Mouse (Mus musculus) adrenal gland, adult 8-10 months (tissue): ENCODE data around the gene Tnfsfm13. TPM values are rescaled to one million over a fixed set of nuclear protein-coding genes. Genes with fewer than 3 reads are reported as not detected.
"Not testable (repeated sequence)": the region's sequence is repeated elsewhere in the genome, so short reads cannot be mapped to it uniquely, and the experiment has no call there.

Source experiments
- DNase-seq: peaks from one replicate; pipeline ENCODE4 v3.0.0; 2022
- total RNA-seq, 4 experiments: library from RNA; stranded (reverse); gene quantifications; 2 replicates each; pipeline ENCODE4 v1.2.4; 2022

Gene Tnfsfm13
- total RNA-seq, 4 experiments from 2014 or later = 3.4 to 8.4 (median 7.9) TPM

DNA sequence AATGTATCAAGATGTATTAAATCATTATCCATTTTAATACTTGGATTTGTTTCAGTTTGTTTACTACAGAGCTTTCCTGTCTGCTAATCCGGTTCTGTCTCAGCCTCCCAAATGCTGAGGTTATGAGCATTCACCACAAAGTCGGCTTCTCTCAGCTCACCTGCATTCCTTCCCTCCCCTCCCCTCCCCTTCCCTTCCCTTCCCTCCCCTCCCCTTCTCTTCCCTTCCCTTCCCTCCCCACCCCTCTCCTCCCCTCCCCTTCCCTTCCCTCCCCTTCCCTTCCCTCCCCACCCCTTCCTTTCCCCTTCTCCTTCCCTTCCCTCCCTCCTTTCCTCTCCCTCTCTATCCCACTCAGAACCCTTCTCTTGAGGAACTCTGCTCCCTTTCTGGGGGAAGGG, 8.7 kb upstream of the Tnfsfm13 start:
- DNase-seq = no peak

DNA sequence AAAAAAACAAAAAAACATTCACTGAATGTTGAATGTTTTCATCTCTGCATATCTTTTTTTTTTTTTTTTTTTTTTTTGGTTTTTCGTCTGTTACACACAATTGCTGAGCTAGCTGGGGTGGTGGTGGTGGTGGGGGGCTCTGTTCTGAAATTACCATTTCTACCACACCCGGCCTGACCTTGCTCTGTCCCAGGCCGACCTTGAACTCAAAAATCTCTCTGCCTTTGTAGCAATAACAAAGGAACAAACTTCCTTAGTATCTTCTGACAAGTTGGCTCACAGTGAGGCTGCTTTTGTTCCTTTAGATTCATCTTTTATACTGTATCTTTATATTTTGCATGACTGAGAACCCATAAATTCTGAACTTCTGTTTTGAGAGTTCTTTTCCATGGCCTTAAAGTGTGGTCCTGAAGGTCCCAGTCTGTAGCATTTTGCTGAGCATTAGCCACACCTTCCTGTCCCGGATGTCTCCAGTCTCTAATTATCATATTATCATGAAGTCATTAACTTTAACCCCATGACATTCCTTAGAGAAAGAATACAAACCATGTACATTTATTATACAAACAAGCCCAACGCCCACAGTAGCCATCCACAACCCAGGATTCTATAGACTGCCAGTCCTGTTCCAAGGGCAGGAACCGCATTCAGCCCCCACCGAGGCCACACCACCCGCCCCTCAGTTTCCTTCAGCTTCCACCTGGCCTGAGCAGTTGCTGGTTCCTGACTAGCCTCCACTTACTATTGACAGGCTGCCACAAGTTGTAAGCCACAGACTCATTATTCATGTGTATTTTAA, 8.1 kb upstream of the Tnfsfm13 start:
- no peak for DNase-seq

DNA sequence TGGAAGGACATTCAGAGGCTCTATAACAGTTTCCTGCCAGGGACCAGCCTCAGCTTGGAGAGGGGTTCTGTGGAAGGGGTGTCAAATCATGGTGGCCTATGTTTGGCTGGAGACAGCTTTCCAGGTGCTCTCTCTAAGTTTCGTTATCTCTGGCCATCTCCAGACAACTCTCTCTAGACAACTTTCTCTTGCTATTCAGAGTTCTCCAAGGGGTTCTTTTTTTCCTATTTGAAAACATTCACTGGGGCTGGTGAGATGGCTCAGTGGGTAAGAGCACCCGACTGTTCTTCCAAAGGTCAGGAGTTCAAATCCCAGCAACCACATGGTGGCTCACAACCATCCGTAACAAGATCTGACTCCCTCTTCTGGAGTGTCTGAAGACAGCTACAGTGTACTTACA, 7.5 kb upstream of the Tnfsfm13 start:
- not testable (repeated sequence) for DNase-seq

DNA sequence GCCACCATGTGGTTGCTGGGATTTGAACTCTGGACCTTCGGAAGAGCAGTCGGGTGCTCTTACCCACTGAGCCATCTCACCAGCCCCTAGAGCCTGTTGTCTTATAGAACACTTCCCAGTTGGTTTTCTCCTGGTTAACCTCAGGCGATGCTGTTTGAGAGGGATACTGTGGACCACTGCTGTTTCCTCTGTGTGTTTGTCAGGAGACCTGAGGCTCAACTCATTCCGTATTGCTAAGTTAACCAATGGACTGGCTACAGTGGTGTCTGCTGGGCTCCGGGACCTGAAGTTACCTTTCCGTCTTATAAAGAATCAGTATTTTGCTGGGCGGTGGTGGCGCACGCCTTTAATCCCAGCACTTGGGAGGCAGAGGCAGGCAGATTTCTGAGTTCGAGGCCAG, 7.0 kb upstream of the Tnfsfm13 start:
- not testable (repeated sequence) for DNase-seq

DNA sequence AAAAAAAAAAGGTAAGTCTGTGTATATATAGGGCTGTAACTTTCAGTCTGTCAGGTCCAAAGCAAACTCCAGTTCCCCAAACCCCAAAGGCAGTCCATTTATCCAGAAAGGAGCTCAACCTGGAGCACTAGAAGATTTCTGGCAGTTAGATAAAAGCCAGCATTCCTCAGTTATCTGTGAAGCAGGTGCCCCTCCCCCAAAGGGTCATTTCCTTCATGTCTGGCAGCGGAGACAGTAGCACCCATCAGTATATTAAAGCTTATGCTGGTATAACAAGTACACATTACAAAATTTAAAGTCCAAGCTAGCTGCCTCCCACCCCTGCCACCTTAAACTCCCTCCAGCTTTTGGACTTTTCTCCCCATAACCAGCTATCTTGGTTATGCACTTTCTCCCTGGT, 3.7 kb upstream of the Tnfsfm13 start:
- no peak for DNase-seq

DNA sequence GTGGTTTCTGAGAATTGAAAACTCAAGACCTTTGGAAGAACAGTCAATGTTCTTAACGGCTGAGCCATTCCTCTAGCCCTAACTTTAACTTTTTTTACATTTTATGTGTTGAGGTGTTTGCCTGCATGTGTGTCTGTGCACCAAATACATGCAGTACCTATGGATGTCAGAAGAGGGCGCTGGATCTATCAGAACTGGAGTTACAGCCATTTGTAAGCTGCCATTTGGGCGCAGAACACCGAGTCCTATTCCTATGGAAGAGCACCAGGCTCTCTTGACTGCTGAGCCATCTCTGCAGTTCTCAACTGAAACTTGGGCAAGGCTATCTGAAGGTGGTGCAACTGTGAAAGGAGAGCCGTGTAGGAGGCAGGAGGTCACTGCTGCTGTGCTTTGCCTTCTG, 2.7 kb upstream of the Tnfsfm13 start:
- no peak for DNase-seq

DNA sequence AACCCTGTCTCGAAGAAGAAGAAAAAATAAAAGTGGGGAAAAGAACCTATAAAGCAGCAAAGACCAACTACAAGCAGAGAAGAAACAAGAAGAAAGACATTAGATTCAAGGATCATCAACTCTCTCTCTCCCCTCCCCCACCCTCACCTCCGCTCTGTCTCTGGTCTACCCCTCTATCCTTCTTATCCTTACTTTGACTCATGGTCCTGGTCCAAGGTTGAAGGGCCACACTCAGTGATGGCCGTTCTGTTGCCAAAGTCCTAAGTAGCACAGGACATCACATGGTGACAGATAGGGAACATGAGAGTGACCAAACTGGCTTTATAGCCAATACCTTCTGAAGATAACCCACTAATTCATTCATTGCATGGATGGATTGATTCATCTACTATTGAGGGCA, 1.5 kb upstream of the Tnfsfm13 start:
- no peak for DNase-seq

DNA sequence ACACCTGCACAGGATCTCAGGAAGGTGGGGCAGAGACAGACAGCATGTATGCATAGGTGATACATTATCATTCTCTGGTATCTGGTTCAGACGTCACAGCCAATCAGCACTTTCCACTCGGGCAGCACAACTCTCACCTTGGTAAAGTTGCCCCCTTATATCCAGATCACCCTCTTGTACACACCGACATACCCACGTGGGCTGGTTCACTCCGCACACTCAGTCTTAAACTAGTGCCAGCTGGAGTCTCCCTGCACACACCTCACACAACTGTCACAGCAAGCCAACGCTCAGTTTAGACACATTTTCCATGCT, 895 bp downstream of the Tnfsfm13 start:
- no peak for DNase-seq

DNA sequence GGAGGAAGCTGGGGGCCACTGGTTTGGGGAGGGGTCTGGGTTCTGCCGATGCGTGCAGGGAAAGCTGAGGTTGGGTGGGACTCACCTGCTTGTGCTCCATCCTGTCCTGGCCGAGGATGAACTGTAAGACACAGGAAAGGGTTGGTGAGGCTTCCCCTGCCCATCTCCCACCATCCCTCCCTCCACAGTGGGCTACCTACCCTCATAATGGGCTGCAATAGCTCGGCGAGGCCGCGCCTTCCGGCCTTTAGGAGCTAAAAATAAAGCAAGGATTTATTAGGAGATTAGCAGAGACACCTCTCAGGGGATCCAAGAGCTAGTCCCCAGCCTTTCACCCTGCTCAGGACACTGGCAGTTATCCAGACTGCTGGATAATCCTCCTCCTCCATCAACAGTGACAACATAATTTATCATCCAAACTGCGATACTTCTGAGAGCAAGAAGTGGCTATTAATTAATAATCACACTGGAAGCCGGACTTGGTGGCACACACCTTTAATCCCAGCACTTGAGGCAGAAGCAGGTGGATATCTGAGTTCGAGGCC, 2.4 kb downstream of the Tnfsfm13 start:
- no peak for DNase-seq

DNA sequence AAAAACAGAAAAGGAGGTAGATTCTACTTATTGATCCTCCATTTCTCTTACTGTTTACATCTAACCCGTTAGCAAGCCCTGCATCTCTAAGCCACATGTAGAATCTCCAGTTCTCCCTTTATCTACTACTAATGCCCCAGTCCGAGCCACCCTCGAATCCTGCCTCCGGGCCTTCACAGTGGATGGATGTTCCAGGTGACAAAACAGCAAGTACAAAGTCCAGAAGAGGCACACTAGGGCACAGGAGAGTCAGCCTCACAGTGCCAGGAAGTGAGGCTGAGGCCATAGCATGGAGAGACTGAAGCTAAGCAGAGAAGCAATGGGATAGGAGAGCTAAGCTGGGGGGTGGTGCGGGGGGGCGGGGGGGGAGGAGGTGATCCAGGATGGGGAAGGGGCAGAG, 3.0 kb downstream of the Tnfsfm13 start:
- DNase-seq = no peak

DNA sequence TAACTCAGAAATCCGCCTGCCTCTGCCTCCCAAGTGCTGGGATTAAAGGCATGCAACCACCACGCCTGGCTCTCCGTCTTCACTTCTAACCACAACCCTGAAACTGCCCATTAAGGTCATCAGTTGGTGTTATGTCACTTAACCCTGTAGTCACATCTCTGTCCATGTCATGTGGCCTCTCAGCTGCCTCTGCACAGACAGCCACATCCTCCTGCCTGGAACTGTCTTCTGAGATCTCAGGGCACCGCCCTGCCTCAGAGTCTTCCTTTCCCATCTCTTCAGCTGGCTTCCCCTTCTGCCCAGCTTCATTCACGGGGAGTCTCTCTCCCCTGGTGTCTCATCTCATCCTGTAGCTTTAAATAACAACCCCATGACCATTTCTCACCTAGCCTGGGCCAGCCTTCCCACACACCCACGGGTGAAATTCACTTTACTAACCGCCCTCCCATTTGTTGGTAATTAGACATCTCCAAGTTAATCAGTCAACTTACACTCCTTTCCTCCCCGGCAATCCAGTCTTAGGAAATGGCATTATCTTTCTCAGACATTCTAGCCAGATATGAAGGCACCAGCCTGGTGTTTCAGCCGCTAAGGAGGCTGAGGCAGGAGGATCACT, 3.6 kb downstream of the Tnfsfm13 start:
- no peak for DNase-seq

DNA sequence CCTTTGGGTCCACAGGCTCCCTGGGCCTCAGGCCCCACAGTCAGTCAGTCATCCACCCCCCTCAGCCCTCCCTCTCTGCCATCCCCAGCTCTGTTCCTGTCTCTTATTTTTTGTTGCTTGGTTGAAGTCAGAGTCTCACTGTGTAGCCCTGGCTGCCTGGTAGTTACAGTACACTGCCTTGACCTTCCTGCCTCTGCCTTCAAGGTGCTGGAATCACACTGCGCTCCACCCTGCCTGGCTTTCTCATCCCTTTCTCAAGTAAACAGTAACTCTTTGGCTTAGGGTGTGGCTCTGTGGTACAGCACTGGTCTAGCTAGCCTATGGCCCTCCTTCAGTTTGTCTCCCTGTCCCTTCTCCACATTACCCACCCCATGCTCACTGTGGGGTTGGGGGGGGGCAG, 6.0 kb downstream of the Tnfsfm13 start:
- no peak for DNase-seq

DNA sequence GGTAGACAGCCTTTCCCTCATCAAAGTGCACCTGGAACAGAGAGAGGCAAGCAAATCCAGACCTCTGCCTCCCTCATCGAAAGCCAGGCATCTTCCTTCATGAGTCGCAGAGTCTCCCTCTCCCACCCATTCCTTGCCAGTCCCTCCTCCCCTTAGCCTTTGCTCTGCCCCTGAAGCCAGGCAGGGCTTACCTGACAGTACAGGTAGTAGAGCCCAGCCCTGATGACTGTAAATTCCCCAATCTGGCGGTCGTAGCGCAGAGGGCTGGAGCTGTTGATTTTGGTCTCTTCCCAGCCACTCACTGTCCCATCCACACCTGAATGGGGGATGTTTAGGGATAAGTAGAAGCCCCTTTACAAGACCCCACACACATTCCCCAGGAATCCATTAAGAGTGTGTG, 8.8 kb downstream of the Tnfsfm13 start:
- no peak for DNase-seq

DNA sequence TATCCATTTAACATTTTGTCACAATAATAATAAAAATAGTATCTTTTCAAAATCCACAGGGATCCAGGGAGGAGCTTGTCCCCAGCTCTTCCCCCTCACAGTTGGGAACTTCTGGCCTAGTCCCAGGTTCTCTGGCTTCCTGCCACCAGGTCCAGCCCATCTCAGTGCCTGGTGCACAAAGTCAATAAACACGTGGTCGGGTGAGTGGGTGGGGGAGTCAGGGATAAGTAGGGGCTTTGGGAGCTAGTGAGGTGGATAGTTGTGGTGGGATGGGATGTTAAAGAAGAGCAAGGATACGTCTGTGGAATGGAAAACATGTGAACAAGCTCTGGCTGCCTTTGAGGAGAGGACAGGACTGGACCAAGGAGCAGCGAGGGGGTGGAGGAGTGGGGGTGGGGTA, 9.5 kb downstream of the Tnfsfm13 start:
- no peak for DNase-seq

DNA sequence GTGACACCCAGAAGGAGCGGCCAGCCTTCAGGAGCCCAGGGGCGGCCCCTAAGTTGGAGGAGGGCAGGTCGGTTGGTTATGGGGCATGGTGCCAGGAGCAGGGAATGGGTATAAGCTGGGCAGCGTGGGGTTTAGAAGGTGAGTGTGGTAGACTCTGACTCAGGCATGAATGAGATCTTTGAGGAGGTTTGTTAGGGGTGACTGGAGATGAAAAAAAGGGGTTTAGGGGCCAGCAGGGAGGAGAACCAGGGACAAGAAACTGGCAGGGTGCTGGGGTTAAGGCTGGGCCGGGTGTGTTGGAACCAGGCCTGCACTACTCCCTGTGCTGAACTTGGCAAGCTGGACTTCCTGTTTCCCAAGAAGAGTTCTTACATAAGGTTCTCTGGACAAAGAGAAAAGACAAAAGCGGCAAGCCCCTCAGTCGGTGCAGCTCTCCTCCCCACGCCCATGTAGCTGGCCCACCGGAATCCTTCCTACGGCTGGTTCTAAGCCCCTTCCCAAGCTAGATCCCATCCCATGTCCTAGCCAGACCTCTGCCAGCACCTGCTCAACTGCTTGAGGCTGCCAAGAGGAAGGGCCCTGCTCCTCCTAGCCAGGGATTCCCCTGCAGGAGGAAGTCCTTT, 10.3 kb downstream of the Tnfsfm13 start, which contains the start of gene Tnfsf13:
Gene Tnfsf13, minus strand, starts transcription at position 259 of the 623 bp plus-strand sequence.
- peak; percentile 81 for DNase-seq

DNA sequence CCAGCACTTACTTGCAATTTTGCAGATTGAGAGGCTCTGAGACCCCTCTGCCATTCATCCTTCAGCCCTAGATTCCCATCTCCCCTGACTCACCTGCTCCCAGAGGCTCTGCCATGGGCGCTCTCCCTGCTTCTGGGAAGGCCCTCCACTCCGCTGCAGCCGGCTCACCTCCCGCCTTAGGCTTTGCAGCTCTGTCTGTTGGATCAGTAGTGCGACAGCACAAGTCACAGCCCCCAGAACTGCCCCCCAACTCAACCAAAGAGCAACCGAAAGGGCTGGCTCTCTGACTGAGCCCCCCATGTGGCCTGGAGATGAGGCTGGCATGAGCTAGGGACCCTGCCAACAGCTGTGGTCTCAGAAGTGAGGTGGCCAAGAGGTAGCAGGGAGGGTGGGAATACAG, 11.0 kb downstream of the Tnfsfm13 start:
- DNase-seq = no peak

DNA sequence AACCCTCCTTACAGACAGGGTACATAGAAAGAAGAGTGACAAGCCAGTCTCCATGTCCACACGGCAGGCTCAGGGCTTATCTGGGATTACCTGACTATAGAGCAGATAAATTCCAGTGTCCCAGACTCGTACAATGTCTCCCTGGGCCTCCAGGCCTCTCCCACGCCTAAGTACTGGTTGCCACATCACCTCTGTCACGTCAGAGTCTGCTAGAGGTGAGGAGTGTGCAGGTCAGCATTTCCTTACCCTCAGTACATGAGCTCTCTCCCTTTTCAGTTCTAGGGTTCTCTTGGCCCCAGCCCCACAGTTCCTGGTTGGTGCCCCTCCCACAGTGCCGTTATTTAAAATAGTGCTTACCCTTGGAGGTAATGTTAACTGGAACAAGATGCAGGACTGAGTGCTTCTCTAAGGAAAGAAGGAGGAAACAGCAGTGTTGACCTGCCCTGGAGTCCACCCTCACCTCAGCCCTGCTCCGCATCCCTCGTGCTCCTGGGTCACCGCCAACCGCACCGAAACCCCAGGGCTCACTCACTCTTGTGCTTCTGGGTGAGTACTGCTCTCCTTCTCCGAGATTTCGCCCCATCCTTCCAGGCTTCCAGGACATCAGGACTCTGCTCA, 11.7 kb downstream of the Tnfsfm13 start:
- no peak for DNase-seq

DNA sequence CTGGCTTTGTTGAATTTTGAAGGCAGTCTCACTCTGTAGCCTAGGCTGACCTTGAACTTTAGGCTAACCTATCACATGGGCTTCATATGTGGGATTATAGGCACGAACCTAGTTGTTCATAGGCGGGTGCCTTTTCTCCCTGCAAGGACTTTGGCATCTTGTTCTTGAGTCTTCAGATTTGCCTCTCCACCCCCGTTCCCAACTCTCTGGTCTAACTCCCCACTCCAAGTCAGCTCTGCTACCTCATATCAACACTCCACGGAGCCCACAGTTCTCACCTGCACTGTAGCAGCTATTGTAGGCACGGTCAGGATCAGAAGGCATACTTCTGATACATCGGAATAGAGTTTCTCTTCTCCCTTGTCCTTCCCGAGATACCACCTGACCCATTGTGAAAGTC, 12.3 kb downstream of the Tnfsfm13 start:
- DNase-seq = no peak

DNA sequence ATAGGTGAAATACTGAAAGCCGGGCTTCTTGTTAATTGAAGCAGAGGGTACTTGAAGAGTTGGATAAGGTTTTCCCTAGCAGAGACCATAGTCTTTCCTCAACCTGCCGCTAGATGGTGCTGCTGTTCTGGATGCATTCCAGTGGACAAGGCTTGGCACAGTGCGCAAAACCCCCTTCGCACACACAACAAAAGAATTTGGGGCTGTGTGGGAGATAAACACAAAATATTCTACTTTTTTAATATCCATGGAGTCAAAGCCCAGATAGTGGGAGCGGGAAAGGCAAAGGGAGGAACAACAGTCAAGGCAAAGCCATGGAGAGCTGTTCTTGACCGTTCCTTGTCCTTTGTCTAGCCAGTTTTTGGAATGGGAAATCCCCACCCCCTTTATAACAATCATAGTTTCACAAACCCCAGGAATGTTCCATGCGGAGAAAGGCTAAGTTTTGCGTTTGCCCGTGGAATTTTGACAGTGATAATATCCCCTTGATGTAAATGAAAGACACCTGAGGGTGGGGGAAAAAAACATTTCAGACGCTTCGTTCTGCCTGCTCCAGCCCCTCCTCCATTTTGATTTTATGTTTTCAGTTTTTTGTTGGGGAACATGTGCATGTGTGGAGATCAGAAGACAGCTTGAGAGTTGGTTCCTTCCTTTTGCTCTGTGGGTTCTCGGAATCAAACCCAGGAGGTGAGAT, 12.9 kb downstream of the Tnfsfm13 start:
- peak; percentile 83 for DNase-seq

DNA sequence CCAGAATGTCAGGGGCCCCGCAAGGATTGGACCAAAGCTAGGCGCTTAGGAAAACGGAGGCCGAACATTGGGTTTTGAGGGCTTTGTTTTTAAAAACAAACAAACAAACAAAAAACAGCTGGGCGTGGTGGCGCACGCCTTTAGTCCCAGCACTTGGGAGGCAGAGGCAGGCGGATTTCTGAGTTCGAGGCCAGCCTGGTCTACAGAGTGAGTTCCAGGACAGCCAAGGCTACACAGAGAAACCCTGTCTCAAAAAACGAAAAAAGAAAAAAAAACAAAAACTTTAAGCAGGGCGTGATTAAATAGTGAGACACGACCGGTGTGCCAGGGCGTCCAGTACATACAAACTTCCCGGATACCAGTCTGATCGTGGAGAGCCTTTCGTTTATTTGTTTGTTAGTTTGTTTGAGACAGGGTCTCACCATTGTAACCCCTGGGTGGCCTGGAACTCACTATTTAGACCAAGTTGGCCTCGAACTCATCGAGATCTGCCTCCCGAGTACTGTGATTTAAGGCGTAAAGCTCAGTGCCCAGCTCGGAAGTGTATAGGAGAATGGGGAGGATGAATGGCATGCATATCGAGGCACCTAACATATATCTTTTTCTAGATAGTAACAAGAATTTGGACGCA, 13.6 kb downstream of the Tnfsfm13 start:
- DNase-seq = no peak

DNA sequence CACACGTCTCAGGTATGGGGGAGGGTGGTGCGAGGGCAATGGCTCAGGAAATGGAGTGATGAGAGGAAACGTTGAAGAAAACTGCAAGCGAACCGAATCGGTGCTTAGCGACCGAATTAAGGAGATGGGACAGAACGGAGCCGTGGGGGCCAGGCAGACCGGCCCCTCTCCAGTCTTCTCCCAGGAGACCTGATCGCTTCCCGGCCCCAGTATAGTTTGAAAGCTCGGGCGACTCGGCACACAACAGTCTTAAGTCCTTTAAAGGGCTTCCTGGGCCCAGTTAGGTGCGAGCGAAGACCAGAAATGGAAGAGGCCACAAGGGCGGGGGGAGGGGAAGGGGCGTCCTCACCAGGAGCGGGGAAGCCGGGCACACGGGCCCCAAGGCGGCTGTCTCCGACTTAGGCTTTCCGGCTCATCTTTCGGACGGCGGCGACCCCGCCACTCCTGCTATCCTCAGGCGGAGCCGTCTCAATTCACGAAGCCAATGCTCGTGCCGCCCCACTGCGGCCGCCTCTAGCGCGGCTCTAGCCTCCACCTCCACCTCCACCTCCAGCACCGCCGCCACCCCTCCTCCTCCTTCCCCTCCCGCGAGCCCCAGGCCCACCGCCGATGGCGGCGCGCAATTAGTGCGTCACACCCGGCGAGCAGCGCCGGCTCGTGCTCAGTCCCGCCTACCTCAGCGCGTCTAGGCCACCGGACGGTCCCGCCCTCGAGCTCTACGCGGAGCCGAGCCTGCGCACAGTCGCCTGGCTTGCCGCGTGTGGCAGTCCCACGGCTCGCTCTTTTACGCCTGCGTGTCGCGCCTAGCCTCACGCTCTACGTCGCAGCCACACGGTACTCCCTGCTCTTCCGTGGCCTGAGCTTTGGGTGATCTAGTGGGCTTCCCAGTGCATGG, 14.3 kb downstream of the Tnfsfm13 start, which contains the start of gene Senp3:
Gene Senp3, minus strand, starts transcription at position 771 of the 895 bp plus-strand sequence.
- DNase-seq = peak; percentile 95
